Mouse (Mus musculus): ENCODE measurements around the gene Gnb2.

GRCm38 (mm10) chr5:137553898-137554297 lies 20.6 kb upstream of the Gnb2 start:
- no peak for TF ChIP-seq CTCF (conservative IDR thresholded peaks at IDR 0.05; ENCODE audit: insufficient read depth, insufficient read length, low read depth, low read length)
- no peak for TF ChIP-seq POLR2A (IDR thresholded peaks at IDR 0.05; ENCODE audit: low read depth, low read length)
